Mouse (Mus musculus) mesoderm, embryonic 11.5 days (tissue): ENCODE data around the gene Insig2.

Experiments used
- DNase-seq: peaks from one replicate; pipeline ENCODE4 v3.0.0-alpha.2; 2012; ENCODE audit warnings: low read depth, low spot score

Insig2 gene

DNA sequence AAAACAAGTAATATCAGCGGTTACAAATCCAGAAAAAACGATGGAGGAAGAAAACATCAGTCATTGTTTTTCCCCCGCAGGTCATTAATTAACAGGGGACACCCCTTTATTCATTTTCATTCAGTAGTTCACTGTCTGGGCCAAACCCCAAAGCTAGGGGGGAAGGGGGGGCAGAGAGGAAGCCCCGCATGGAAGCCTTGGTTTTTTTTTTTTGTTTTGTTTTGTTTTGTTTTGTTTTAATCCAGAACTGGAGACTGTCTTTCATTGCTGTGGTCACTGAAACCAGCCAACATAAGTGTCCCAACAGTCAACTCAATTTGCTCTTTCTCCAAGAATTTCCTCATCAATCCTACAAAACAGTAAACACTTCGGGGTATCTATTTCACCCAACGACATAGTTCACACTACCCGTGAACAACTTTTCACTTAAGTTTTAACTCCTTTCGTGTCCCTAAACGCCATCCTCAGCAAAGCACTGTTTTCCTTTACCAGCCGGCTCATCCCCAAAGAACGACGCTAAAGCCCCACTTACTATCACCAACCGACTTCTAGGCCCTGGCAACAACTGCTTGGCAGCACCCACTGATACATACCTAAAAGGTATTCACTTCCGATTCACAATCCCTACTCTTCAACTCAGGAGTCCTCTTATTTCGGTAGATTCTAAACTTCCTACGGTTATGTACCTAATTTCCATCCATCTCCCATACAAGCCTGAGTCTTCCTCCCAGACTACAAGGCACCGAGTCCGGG is 5.6 kb downstream of the Insig2 start:
- DNase-seq: no peak

DNA sequence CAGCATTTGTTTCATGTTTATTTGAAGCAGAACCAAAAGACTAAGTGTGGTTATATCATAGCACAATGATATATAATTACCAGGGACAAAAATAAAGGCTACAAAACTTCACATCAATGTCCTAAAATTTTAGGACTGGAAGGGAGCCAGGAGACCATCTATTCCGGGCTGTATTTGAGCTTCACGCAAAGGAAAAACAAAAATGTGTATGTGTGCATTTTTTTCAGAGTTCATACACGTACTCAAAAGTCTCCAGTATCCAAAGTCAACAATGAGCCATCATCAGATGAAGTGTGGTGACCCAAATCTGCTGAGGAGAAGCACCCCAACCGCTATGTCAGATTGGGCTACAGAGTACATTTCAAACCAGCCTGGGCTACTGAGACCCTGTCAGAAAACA is 8.9 kb downstream of the Insig2 start:
- DNase-seq: no peak

DNA sequence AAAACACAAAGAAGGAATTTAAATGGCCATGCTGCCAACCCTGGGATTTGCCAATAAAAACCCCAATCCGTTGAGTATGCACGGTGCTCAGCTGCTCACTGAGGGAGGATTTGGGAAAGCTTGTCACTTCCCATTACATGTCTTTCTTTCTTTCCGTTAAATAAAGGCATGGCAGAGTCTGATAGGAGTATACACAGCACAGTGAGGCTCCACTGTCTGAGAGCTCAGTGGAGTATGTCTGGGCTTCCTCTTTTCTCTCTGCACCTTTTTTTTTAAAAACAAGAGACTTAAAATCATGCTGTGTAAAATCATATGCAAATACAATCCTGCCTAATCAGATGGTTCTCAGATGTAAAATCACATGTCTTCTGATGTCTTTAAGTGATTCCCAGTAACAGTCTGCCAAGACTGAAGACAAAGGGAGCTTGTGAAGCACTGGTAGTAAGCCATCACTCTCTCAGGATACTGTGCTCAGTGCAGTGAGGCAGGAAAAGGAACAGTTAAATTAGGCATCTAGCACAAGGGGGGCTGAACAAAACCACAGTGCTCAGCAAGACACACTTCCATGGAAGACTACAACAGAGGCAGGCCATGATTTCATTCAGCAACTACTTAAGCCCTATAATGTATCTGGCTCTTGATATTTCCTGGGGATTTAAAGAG is 17.5 kb downstream of the Insig2 start:
- DNase-seq: no peak

DNA sequence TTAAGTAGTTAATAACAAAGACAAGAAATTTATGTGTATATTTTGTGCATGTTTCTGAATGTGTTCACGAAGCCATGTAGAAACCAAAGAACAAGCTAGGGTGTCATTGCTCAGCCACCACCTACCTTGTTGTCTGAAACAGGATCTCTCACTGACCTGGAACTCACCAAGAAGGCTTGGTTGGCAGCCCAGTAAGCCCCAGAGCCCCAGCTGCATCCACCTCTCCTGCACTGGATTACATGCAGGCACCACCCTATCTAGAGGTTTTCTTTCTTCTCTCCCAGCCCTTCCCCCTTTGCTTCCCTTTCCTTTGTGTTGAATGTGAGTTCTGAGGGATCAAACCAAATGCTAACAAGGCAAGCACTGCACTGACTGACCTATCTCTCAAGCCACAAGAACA is 19.2 kb downstream of the Insig2 start:
- no peak for DNase-seq

DNA sequence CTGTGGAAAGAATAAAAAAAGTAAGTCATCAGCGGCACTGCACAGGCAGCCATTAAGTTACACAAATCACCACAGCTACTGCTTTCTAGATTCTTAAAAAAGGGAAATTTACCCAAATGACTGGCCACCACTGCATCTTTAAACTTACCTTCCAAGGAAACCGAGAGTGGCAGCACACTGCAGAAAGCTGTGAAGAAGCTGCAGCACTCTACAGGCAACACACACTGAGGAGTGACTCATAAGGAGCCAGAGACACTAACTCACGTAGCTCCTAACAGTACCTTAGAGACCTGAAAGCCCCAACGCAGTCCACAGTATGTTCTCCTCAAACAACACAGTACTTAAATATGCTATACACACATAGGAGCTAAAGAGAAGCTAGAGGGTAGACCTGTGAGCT is 20.1 kb downstream of the Insig2 start:
- no peak for DNase-seq

DNA sequence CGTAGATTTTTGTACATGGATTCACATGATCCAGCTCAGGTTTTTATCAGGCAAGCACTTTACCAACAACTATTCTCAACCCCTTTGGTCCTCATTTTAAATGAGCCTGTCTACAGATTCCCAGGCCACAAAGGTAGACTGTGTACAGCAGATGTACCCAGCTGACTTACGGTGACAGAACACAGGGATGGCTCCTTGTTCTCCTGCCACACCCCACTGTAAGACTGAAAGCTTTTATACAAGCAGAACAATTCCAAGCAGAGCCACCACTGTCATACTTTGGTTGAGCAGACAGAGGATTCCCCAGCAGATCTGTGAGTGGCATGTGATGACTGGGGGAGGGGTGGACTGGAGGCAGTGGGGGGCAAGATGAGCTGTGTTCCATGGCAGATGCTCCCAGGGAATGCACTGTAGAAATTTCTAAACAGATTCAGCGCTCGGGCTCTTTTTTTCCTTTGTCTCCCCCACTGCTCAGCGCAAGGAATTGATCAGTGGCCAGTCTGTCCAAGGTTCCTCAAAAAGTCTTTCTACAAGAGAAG is 35.6 kb downstream of the Insig2 start:
- DNase-seq: no peak

DNA sequence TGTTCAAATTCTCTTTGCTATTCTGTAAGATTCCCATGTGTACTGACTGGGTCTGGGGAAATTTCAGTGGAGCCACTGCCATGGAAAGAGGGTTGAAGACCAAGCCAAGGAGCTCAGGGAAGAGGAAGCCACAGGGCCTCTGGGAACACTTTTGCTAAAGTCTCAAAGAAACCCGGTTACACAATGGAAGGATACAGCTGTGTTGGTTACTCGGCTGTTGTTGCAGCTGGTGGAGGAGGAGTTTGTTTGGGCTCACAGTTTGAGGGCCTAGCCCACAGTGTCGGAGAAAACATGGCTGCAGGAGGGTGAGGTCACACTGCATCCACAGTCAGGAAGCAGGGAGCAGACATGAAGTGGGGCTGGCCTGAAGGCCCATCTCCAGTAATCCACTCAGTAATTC is 38.8 kb downstream of the Insig2 start:
- DNase-seq: no peak

DNA sequence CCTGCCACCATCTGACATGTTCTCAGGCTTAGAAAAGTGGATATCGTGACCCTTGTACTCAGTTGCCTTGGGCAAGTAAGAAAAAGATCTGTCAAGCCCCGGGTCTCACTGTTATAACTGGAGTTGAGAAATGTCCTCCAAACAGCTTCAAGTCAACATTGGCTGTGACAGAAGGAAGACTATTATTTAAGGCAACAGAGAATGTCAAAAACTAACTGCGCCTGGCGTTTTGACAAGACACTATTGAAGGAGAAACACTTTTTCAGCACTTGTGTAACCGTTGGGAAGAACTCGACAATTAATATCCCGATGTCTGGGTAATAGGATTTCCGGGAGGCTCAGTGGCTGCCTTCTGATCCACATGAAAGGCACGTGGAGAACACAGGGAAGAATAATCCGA is 41.5 kb downstream of the Insig2 start:
- no peak for DNase-seq

DNA sequence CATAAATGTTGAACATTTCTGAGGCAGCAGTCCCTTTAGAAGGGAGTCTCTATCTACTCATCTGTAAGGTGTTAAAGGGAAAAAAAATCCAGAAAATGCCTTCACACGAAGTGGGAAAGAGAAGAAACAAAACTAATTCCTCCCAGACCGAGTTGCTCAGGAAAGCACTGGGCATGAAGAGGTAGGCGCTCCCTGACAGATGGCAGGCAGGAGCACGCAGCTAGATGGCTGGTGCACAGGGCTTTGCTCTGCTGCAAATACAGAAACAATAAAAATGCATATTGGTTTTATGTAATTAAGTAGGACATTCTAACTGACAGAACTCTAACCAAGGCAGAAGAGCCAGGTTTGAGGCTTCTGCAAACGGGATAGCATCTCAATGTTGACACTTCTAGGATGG is 42.0 kb downstream of the Insig2 start:
- no peak for DNase-seq

DNA sequence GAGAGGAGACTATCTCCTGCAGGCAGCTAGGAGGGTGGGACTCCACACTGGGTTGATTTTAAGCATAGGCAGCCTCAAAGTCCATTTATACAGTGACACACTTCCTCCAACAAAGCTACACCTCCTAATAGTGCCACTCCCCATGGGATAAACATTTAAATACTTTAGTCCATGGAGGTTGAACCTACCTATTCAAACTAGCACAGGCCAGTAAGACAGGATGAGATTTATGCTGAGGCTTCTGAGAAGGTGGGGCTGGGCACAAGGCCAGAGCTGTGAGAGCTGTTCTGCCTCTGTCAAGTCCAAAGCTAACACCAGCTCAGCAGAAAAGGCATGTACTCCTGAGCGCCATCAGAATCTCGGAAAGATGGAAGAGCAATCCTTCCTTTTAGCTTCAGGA is 48.2 kb downstream of the Insig2 start:
- no peak for DNase-seq

DNA sequence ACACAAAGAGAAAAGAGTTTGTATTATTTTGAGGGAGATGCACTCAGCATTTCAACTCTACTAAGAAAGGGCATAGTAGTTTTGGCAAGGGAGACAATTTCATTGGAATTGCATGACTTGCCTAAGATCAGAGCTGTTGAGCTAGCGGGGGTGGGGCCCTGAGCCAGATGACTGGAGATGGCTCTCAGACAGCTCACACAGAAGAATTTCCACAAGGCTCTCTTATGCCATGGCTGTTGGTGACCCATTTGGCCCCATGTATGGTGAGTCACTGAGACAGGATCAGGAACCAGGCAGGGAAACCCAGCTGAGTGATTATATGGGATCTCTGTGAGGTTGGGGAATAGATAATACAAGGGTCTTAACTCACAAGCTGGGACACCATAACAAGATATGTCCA is 51.9 kb downstream of the Insig2 start:
- no peak for DNase-seq

DNA sequence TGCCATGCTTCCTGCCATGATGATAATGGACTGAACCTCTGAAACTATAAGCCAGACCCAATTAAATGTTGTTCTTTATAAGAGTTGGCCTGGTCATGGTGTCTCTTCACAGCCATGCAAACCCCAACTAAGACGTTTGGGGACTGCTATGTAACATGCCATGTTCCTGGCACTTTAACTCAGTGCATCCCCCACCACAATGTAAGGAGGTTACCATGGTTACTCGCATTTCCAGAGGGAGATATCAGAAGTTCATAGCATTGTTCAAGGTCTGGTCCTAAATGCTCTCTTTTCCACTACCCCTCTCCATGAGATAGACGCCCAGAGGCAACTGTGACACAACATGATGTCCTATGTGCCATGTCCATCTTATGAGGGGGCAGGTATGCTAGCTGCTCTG is 54.0 kb downstream of the Insig2 start:
- no peak for DNase-seq

DNA sequence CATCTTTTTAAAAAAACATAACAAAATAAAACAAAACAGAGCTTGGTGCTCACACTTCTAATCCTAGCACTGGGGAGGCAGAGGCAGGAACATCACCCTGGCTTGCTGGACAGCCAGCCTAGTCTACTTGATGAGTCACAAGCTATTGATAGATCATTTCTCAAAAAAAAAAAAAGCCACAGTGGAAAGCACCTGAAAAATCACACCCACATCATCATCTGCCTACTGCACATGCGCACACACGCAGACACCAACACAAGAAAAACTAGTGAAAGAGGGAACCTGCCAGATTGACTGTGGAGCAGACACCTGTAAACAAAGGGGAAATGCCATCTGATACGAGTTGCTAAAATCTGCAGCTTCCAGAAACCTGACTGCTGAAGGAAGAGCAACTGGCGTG is 54.9 kb downstream of the Insig2 start:
- DNase-seq: no peak

DNA sequence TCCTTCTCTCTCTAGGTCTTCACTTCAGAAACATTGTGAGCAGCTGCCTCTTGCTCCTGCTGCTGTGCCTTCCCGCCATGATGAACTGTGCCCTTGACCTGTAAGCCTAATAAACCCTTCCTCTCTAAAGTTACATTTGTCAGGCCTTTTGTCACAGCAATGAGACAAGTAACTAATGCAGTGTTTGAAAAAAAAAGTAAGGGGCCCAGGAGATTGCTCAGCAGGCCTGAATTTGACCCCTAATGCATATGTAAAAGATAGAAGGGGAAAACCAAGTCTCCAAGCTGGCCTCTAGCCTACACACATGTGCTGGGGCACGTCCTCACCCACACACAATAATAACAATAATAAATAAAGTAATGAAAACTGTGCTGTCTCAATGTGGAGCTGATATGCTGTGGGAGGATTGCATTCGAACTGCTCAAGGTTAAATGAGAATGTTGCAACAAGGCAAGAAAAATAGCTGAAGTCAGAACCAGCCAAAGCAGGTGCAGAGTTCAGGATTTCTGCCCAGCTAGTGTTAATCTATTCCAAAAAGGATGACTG is 56.4 kb downstream of the Insig2 start:
- no peak for DNase-seq

DNA sequence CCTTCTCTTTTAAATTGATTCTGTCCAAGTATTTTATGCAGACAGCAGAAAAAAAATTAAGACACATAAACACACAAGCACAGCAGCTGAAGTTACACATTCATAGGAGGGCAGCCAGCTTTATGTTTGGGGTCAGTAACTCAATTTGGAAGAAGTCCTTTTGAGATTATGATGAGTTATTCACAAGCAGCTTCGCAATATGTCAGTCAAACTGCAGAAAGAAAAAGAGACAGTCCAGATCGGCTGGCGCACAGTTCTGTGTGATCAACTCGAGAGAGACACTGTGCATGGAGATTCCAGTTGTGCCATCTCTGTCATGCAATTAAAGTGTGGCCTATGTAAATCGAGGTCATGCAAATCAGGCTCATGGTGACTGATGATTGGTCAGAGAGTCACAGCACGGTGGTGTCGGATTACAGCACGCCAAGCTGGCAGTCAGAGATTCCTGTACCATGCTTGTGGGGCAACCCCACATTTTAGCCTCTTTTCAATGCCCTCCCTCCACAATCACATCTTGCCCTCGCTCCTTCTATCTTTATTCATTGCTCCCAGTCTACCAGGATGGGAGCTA is 72.1 kb downstream of the Insig2 start:
- peak; percentile 28 for DNase-seq
